In genomic region chr10:122030420-122030819, GRCm38 (mm10) we compare ENCODE assay signal across 14 mouse cellular contexts. TPM values are rescaled to one million over a fixed set of nuclear protein-coding genes. Genes with fewer than 3 reads are reported as not detected.
"Had no signal": no experiment of that assay in that cellular context is flagged by ENCODE, and none has a peak within 500 bp of the region (broad histone marks: within the 10 kb centered on the region; RNA-seq: fewer than 3 reads in every experiment).

No protein-coding gene starts in this region.

- H3K4me3 ChIP-seq: hindbrain, embryonic 15.5 days; layer of hippocampus, adult 2 months; liver, embryonic 13.5 days; megakaryocyte, embryonic 14.5 days; midbrain, embryonic 10.5 days; midbrain, embryonic 13.5 days; myocyte; neural tube, embryonic 13.5 days had no signal

- ATAC-seq: midbrain, embryonic 13.5 days; midbrain, embryonic 16.5 days had no signal

- H3K9ac ChIP-seq: hindbrain, embryonic 15.5 days; liver, embryonic 13.5 days; midbrain, embryonic 13.5 days; neural tube, embryonic 13.5 days had no signal

- DNase-seq: kidney, adult 11 months; layer of hippocampus, adult 9-11 months; liver, embryonic 13.5 days; thymus, adult 18-20 months; thymus, postnatal 36 days had no signal

- H3K4me1 ChIP-seq: liver, embryonic 13.5 days; megakaryocyte, embryonic 14.5 days; midbrain, embryonic 10.5 days; midbrain, embryonic 13.5 days had no signal

- H3K4me2 ChIP-seq: hindbrain, embryonic 15.5 days; liver, embryonic 13.5 days; midbrain, embryonic 13.5 days; neural tube, embryonic 13.5 days had no signal

- H3K27me3 ChIP-seq: hindbrain, embryonic 15.5 days; liver, embryonic 13.5 days; megakaryocyte, embryonic 14.5 days; midbrain, embryonic 13.5 days; neural tube, embryonic 13.5 days had no signal

- H3K9me3 ChIP-seq: hindbrain, embryonic 15.5 days; liver, embryonic 13.5 days; midbrain, embryonic 13.5 days; neural tube, embryonic 13.5 days had no signal

- H3K27ac ChIP-seq: hindbrain, embryonic 15.5 days; layer of hippocampus, adult 2 months; liver, embryonic 13.5 days; midbrain, embryonic 10.5 days; midbrain, embryonic 13.5 days had no signal

- H3K36me3 ChIP-seq: hindbrain, embryonic 15.5 days; liver, embryonic 13.5 days; neural tube, embryonic 13.5 days had no signal

RNA-seq across cellular contexts. Expression of gene Srgap1, which starts 16.7 kb away (rescaled TPM):
- total RNA-seq: monocyte, adult 5-6 weeks had no signal
